9 mouse cellular contexts compared by ENCODE assay signal in the genomic region with DNA sequence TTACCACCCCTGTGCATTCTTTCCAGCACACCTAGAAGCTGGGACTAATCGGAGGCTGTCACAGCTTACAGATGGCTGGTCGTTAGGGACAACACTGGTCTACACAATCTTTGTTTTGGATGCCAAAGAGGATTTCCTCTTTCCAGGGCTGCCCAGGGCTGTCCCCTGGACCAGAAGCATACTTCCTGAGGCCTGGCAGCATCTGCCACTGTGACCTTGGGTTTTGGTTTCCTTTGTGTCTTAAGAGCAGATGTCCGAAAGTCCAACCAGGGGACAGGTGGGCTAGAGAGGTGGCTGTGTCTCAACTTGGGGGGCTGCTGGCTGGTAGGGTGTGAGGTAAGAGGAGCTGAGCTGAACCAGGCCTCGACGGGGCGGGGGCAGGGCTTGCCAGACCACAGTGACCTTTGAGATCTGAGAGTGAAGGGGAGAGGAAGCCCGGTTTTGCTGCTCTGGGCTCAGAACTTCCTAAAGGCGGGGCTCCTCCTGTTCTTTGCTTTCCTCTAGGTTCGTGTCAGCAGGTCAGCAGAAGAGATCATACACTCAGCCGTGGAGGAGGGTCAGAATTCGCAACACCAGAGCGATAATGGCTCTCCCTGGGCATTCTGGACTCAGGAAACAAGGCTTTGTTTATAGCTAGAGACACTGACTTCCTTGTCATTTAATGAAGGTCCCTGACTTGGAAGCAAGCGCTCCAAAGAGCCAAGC.
DNase-seq lines count a peak whose midpoint lies in the region; ATAC-seq lines count a peak whose summit lies in the region.
"Had no signal": no experiment of that assay in that cellular context is flagged by ENCODE, and none has a peak within 500 bp of the region (broad histone marks: within the 10 kb centered on the region; RNA-seq: fewer than 3 reads in every experiment).

No protein-coding gene starts in this region.

- 0 out of 2 replicates have a peak, but pooled peaks cover 3% of the 10 kb centered on the region for H3K9me3 ChIP-seq in midbrain, embryonic 10.5 days (replicated peaks)
- no peaks in the 10 kb centered on the region for H3K9me3 ChIP-seq in midbrain, embryonic 14.5 days (ENCODE audit: control insufficient read depth, low read length)
- H3K9me3 ChIP-seq in forebrain, embryonic 14.5 days (replicated peaks; ENCODE audit: control insufficient read depth, low read length) = no peaks in the 10 kb centered on the region
- H3K9me3 ChIP-seq in hindbrain, embryonic 13.5 days = no peaks in the 10 kb centered on the region

- no peak overlapping the region for H3K4me3 ChIP-seq in midbrain, embryonic 10.5 days
- no peak overlapping the region for H3K4me3 ChIP-seq in midbrain, embryonic 14.5 days (replicated peaks; ENCODE audit: low read depth, low read length)
- no peak overlapping the region for H3K4me3 ChIP-seq in forebrain, embryonic 14.5 days (ENCODE audit: low read depth, low read length)
- H3K4me3 ChIP-seq in hindbrain, embryonic 13.5 days = no peak overlapping the region
- H3K4me3 ChIP-seq: erythroblast, embryonic 14.5 days had no signal

- 70% methylated on average over 13 of the region's 13 CpGs for WGBS in midbrain, embryonic 10.5 days
- WGBS in midbrain, embryonic 14.5 days = 71% methylated on average over 13 of the region's 13 CpGs
- 57% methylated on average over 13 of the region's 13 CpGs for WGBS in forebrain, embryonic 14.5 days
- WGBS in hindbrain, embryonic 13.5 days = 71% methylated on average over 13 of the region's 13 CpGs

- H3K36me3 ChIP-seq in midbrain, embryonic 10.5 days = no peaks in the 10 kb centered on the region
- H3K36me3 ChIP-seq in midbrain, embryonic 14.5 days (ENCODE audit: control insufficient read depth, insufficient read depth, low read length) = no peaks in the 10 kb centered on the region
- no peaks in the 10 kb centered on the region for H3K36me3 ChIP-seq in forebrain, embryonic 14.5 days (ENCODE audit: control insufficient read depth, insufficient read depth, low read length)
- no peaks in the 10 kb centered on the region for H3K36me3 ChIP-seq in hindbrain, embryonic 13.5 days

- H3K4me2 ChIP-seq in midbrain, embryonic 14.5 days (ENCODE audit: low read length) = no peak overlapping the region
- no peak overlapping the region for H3K4me2 ChIP-seq in forebrain, embryonic 14.5 days (ENCODE audit: low read length)
- H3K4me2 ChIP-seq in hindbrain, embryonic 13.5 days = no peak overlapping the region

- no peak overlapping the region for H3K9ac ChIP-seq in midbrain, embryonic 14.5 days (replicated peaks; ENCODE audit: low read length)
- no peak overlapping the region for H3K9ac ChIP-seq in forebrain, embryonic 14.5 days (ENCODE audit: low read length)
- no peak overlapping the region for H3K9ac ChIP-seq in hindbrain, embryonic 13.5 days

- peak overlapping the region; percentile 55 for H3K27ac ChIP-seq in midbrain, embryonic 10.5 days (replicated peaks)
- H3K27ac ChIP-seq in midbrain, embryonic 14.5 days (replicated peaks; ENCODE audit: low read depth, low read length) = no peak overlapping the region
- H3K27ac ChIP-seq in forebrain, embryonic 14.5 days (ENCODE audit: low read depth, low read length) = peak overlapping the region; percentile 67
- H3K27ac ChIP-seq in hindbrain, embryonic 13.5 days = peak overlapping the region; percentile 35; the same call in 1 of the 2 replicates

- H3K4me1 ChIP-seq in midbrain, embryonic 10.5 days = peaks cover 15% of the 10 kb centered on the region
- 0 out of 2 replicates have a peak, but pooled peaks cover 5% of the 10 kb centered on the region for H3K4me1 ChIP-seq in midbrain, embryonic 14.5 days (ENCODE audit: control insufficient read depth, insufficient read depth, low read length)
- H3K4me1 ChIP-seq in forebrain, embryonic 14.5 days (ENCODE audit: control insufficient read depth, insufficient read depth, low read length) = peaks cover 18% of the 10 kb centered on the region
- peaks cover 14% of the 10 kb centered on the region; the same call in 1 of the 2 replicates for H3K4me1 ChIP-seq in hindbrain, embryonic 13.5 days (replicated peaks)

- intact Hi-C loops in left cerebral cortex, postnatal 36 days (cut with DNase I) = no loop called here

- ATAC-seq in midbrain, embryonic 14.5 days (ENCODE audit: low FRiP score, low TSS enrichment) = no peak
- ATAC-seq in forebrain, embryonic 14.5 days = peak; percentile 78; the same call in 1 of the 2 replicates
- ATAC-seq in hindbrain, embryonic 13.5 days (ENCODE audit: low FRiP score) = no peak
- no peak for ATAC-seq in erythroid progenitor cell, adult 5-6 weeks (replicated peaks; ENCODE audit: low FRiP score, poor library complexity, severe bottlenecking)

- no peak for DNase-seq in midbrain, embryonic 10.5 days (ENCODE audit: low spot score)
- DNase-seq in midbrain, embryonic 14.5 days = no peak
- DNase-seq in forebrain, embryonic 14.5 days (ENCODE audit: low spot score) = no peak
- peak; percentile 29 for DNase-seq in liver
- DNase-seq in skeletal muscle tissue, adult 2 months (ENCODE audit: low read depth, low spot score) = peak; percentile 42
- DNase-seq in left cerebral cortex, postnatal 36 days (ENCODE audit: low spot score in 2 of 2) = no peak

- no peaks in the 10 kb centered on the region for H3K27me3 ChIP-seq in midbrain, embryonic 10.5 days (ENCODE audit: low read depth, poor library complexity, severe bottlenecking)
- no peaks in the 10 kb centered on the region for H3K27me3 ChIP-seq in midbrain, embryonic 14.5 days (ENCODE audit: control insufficient read depth, insufficient read depth, low read length)
- no peaks in the 10 kb centered on the region for H3K27me3 ChIP-seq in forebrain, embryonic 14.5 days (replicated peaks; ENCODE audit: control insufficient read depth, insufficient read depth, low read length)
- H3K27me3 ChIP-seq in hindbrain, embryonic 13.5 days = no peaks in the 10 kb centered on the region

Comparison
In these comparisons a context has a peak if more than half of its experiments do, and no peak if none do; other contexts are left out.
1. DNase-seq: peak in liver (single experiment) and skeletal muscle tissue, adult 2 months (single experiment); none in midbrain, embryonic 10.5 days (single experiment), midbrain, embryonic 14.5 days (single experiment), forebrain, embryonic 14.5 days (single experiment) and left cerebral cortex, postnatal 36 days (0 of 2).